Mouse (Mus musculus): ENCODE results near the gene Clasrp. TPM values are rescaled to one million over a fixed set of nuclear protein-coding genes. Genes with fewer than 3 reads are reported as not detected.

The Clasrp gene
- polyA plus RNA-seq (2014; fragmentation: Illumina TruSeq; extraction: RNeasy Lipid Tissue Mini Kit (QIAGEN cat#74804)): 1.6 TPM

GRCm38 (mm10) chr7:19603849-19604605, at the start of gene Clasrp:
Gene Clasrp, minus strand, starts transcription at chr7:19604486.

DNA sequence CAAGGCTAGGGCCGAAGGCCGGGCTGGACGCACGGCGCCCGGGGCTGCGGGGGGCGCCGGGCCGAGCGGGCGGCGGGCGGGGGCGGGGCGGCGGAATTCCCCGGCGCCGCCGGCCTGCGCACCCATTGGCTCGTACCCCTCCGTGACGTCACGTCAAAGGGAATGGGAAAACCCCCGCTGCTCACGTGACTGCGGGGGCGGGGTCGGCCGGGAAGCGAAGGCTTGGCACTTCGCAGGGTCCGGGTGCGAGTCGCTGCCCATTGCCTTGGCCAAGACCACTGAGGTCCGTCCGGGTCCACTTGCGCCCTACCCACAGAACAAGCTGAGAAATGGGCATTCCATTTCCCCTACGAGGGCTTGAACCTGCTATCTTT, 25.1 kb upstream of the Clasrp start, which contains the start of gene Relb:
Gene Relb, minus strand, starts transcription at position 78 of the 374 bp plus-strand sequence.

GRCm38 (mm10) chr7:19577141-19577852, 27.0 kb downstream of the Clasrp start, which contains the start of the genes Zfp296 and Gemin7:
Gene Zfp296, plus strand, starts transcription at chr7:19577287.
Gene Gemin7, minus strand, starts transcription at chr7:19577595.

DNA sequence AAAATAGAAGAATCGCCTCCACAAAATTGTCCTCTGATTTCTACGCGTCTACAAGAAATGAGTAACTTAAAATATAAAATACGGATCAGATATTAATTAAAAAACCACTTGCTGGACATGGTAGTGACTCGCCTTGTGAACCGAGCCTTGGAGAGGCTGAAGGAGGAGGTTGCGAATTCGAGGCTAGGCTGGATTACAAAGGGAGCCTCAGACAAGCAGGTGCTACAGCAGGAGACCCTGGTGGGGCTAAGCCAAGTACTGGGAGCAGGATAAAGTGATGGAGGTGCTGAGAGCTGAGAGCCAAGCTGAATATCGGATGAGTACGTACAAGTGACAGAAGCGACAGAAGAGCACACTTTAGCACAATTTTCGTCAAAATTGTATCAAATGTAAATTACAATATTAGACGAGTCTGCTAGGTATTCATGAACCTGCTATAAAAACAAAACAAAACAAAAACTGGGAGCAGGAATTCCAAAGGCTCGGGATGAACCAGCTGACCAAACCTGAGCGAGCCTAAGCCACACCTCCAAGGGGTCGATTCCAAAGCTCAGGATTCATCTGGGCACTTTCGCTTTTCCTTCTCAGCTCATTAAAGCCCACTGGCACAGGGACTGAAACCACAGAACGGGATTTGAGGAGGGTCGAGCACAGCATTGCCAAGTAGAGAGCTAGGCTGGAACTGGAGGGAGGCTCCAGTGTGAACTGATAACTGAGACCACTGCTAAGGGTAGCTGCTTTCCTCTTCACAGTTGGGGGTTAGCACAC, 41.5 kb downstream of the Clasrp start, which contains the start of gene Ppp1r37:
Gene Ppp1r37, minus strand, starts transcription at position 434 of the 768 bp plus-strand sequence.

Other genes with a start within 250 kb of the Clasrp start
- gene Cd3eap, start 245.0 kb downstream of the Clasrp start, polyA plus RNA-seq (2014; fragmentation: Illumina TruSeq; extraction: RNeasy Lipid Tissue Mini Kit (QIAGEN cat#74804)): 1.6 TPM
- not detected for gene Ppp1r13l, start 244.7 kb downstream of the Clasrp start, polyA plus RNA-seq (2014; fragmentation: Illumina TruSeq; extraction: RNeasy Lipid Tissue Mini Kit (QIAGEN cat#74804))
- not detected for gene Ercc2, start 222.5 kb downstream of the Clasrp start, polyA plus RNA-seq (2014; fragmentation: Illumina TruSeq; extraction: RNeasy Lipid Tissue Mini Kit (QIAGEN cat#74804))
- not detected for gene Klc3, start 200.4 kb downstream of the Clasrp start, polyA plus RNA-seq (2014; fragmentation: Illumina TruSeq; extraction: RNeasy Lipid Tissue Mini Kit (QIAGEN cat#74804))
- not detected for gene Ckm, start 199.7 kb downstream of the Clasrp start, polyA plus RNA-seq (2014; fragmentation: Illumina TruSeq; extraction: RNeasy Lipid Tissue Mini Kit (QIAGEN cat#74804))
- gene Mark4, start 145.7 kb downstream of the Clasrp start, polyA plus RNA-seq (2014; fragmentation: Illumina TruSeq; extraction: RNeasy Lipid Tissue Mini Kit (QIAGEN cat#74804)): 1.1 TPM
- 0.20 TPM for gene Exoc3l2, start 141.2 kb downstream of the Clasrp start, polyA plus RNA-seq (2014; fragmentation: Illumina TruSeq; extraction: RNeasy Lipid Tissue Mini Kit (QIAGEN cat#74804))
- gene Bloc1s3, start 96.1 kb downstream of the Clasrp start, polyA plus RNA-seq (2014; fragmentation: Illumina TruSeq; extraction: RNeasy Lipid Tissue Mini Kit (QIAGEN cat#74804)): 3.2 TPM
- not detected for gene Trappc6a, start 96.1 kb downstream of the Clasrp start, polyA plus RNA-seq (2014; fragmentation: Illumina TruSeq; extraction: RNeasy Lipid Tissue Mini Kit (QIAGEN cat#74804))
- gene Nkpd1, start 86.6 kb downstream of the Clasrp start, polyA plus RNA-seq (2014; fragmentation: Illumina TruSeq; extraction: RNeasy Lipid Tissue Mini Kit (QIAGEN cat#74804)): not detected
- 0.37 TPM for gene Ppp1r37, start 41.4 kb downstream of the Clasrp start, polyA plus RNA-seq (2014; fragmentation: Illumina TruSeq; extraction: RNeasy Lipid Tissue Mini Kit (QIAGEN cat#74804))
- gene Zfp296, start 27.2 kb downstream of the Clasrp start, polyA plus RNA-seq (2014; fragmentation: Illumina TruSeq; extraction: RNeasy Lipid Tissue Mini Kit (QIAGEN cat#74804)): not detected
- gene Gemin7, start 26.9 kb downstream of the Clasrp start, polyA plus RNA-seq (2014; fragmentation: Illumina TruSeq; extraction: RNeasy Lipid Tissue Mini Kit (QIAGEN cat#74804)): 16.3 TPM
- gene Relb, start 25.0 kb upstream of the Clasrp start, polyA plus RNA-seq (2014; fragmentation: Illumina TruSeq; extraction: RNeasy Lipid Tissue Mini Kit (QIAGEN cat#74804)): 0.66 TPM
- gene Clptm1, start 60.5 kb upstream of the Clasrp start, polyA plus RNA-seq (2014; fragmentation: Illumina TruSeq; extraction: RNeasy Lipid Tissue Mini Kit (QIAGEN cat#74804)): 14.3 TPM
- not detected for gene Apoc2, start 73.5 kb upstream of the Clasrp start, polyA plus RNA-seq (2014; fragmentation: Illumina TruSeq; extraction: RNeasy Lipid Tissue Mini Kit (QIAGEN cat#74804))
- not detected for gene Gm44805, start 76.9 kb upstream of the Clasrp start, polyA plus RNA-seq (2014; fragmentation: Illumina TruSeq; extraction: RNeasy Lipid Tissue Mini Kit (QIAGEN cat#74804))
- not detected for gene Apoc4, start 77.0 kb upstream of the Clasrp start, polyA plus RNA-seq (2014; fragmentation: Illumina TruSeq; extraction: RNeasy Lipid Tissue Mini Kit (QIAGEN cat#74804))
- gene Apoc1, start 88.2 kb upstream of the Clasrp start, polyA plus RNA-seq (2014; fragmentation: Illumina TruSeq; extraction: RNeasy Lipid Tissue Mini Kit (QIAGEN cat#74804)): 1.7 TPM
- gene Apoe, start 94.7 kb upstream of the Clasrp start, polyA plus RNA-seq (2014; fragmentation: Illumina TruSeq; extraction: RNeasy Lipid Tissue Mini Kit (QIAGEN cat#74804)): 8.6 TPM
- gene Tomm40, start 111.0 kb upstream of the Clasrp start, polyA plus RNA-seq (2014; fragmentation: Illumina TruSeq; extraction: RNeasy Lipid Tissue Mini Kit (QIAGEN cat#74804)): 0.37 TPM
- 7.6 TPM for gene Nectin2, start 146.0 kb upstream of the Clasrp start, polyA plus RNA-seq (2014; fragmentation: Illumina TruSeq; extraction: RNeasy Lipid Tissue Mini Kit (QIAGEN cat#74804))
- gene Bcam, start 166.5 kb upstream of the Clasrp start, polyA plus RNA-seq (2014; fragmentation: Illumina TruSeq; extraction: RNeasy Lipid Tissue Mini Kit (QIAGEN cat#74804)): not detected
- gene Cblc, start 192.3 kb upstream of the Clasrp start, polyA plus RNA-seq (2014; fragmentation: Illumina TruSeq; extraction: RNeasy Lipid Tissue Mini Kit (QIAGEN cat#74804)): not detected
- gene Bcl3, start 218.3 kb upstream of the Clasrp start, polyA plus RNA-seq (2014; fragmentation: Illumina TruSeq; extraction: RNeasy Lipid Tissue Mini Kit (QIAGEN cat#74804)): not detected
- gene Gm19345, start 247.5 kb upstream of the Clasrp start, polyA plus RNA-seq (2014; fragmentation: Illumina TruSeq; extraction: RNeasy Lipid Tissue Mini Kit (QIAGEN cat#74804)): not detected